Mouse (Mus musculus) MEL (cell line): ENCODE results near the gene Arhgef15. TPM values are rescaled to one million over a fixed set of nuclear protein-coding genes. Genes with fewer than 3 reads are reported as not detected.

Experiments used
- DNase-seq: peaks from one replicate; pipeline ENCODE4 v3.0.0; 2011; ENCODE audit warnings: low read depth, low spot score
- H3K27ac ChIP-seq: 2 replicates; pipeline ENCODE4 v1.5.1; 2012; ENCODE audit warnings: low read depth, mild to moderate bottlenecking, control low read depth, low read length, moderate library complexity; ENCODE audit not compliant: control insufficient read depth
- H3K27me3 ChIP-seq, 2 experiments: fragments of 150-350 bp in 1 of 2; sonication (generic) in 1 of 2; 2 replicates each; pipeline ENCODE4 v1.6.1; 2012; ENCODE audit warnings: low read length in 2 of 2, mild to moderate bottlenecking in 2 of 2, improper control_type of control experiment in 1 of 2, moderate library complexity in 1 of 2; ENCODE audit not compliant: insufficient read depth in 2 of 2, control insufficient read depth in 1 of 2
- H3K36me3 ChIP-seq, 2 experiments: 2 replicates each; pipeline ENCODE4 v1.6.1; 2012 to 2014; ENCODE audit warnings: low read length in 2 of 2, improper control_type of control experiment in 1 of 2, inconsistent platforms in 1 of 2, mild to moderate bottlenecking in 1 of 2; ENCODE audit not compliant: insufficient read depth in 2 of 2, control insufficient read depth in 1 of 2
- H3K4me1 ChIP-seq, 2 experiments: fragments of 150-350 bp in 1 of 2; sonication (generic) in 1 of 2; 2 replicates each; pipeline ENCODE4 v1.6.1; 2012; ENCODE audit warnings: low read length in 2 of 2, improper control_type of control experiment in 1 of 2, mild to moderate bottlenecking in 1 of 2; ENCODE audit not compliant: insufficient read depth in 2 of 2, control insufficient read depth in 1 of 2
- H3K4me3 ChIP-seq, 2 experiments: fragments of 150-350 bp in 1 of 2; sonication (generic) in 1 of 2; 2 replicates each; pipeline ENCODE4 v1.5.1; 2012; ENCODE audit warnings: low read depth in 2 of 2, low read length in 2 of 2, mild to moderate bottlenecking in 2 of 2, moderate library complexity in 2 of 2, control low read depth in 1 of 2, improper control_type of control experiment in 1 of 2; ENCODE audit not compliant: control insufficient read depth in 1 of 2, insufficient read depth in 1 of 2
- H3K79me2 ChIP-seq: 2 replicates; pipeline ENCODE4 v1.6.1; 2012; ENCODE audit warnings: mild to moderate bottlenecking, low read length, moderate library complexity; ENCODE audit not compliant: control insufficient read depth, poor library complexity, insufficient read depth
- H3K9ac ChIP-seq: 2 replicates; pipeline ENCODE4 v1.6.1; 2012; ENCODE audit warnings: low read depth, mild to moderate bottlenecking, control low read depth, low read length, moderate library complexity; ENCODE audit not compliant: control insufficient read depth, poor library complexity, severe bottlenecking
- H3K9me3 ChIP-seq: fragments of 150-350 bp; sonication (generic); replicated peaks from 2 replicates; pipeline ENCODE4 v1.6.1; 2012; ENCODE audit warnings: mild to moderate bottlenecking, low read length, improper control_type of control experiment, moderate library complexity; ENCODE audit not compliant: insufficient read depth
- CHD2 ChIP-seq: IDR thresholded peaks from 2 replicates; pipeline ENCODE4 v1.6.1; 2011; ENCODE audit warnings: low read length, improper control_type of control experiment
- CTCF ChIP-seq, 3 experiments: IDR thresholded peaks in 2 of 3; conservative IDR thresholded peaks in 1 of 3; 2 replicates each; pipeline ENCODE4 v1.5.1; 2011 to 2012; ENCODE audit warnings: low read length in 3 of 3, low read depth in 2 of 3, mild to moderate bottlenecking in 2 of 3, improper control_type of control experiment in 1 of 3, inconsistent platforms in 1 of 3, mixed read lengths in 1 of 3, moderate library complexity in 1 of 3; ENCODE audit not compliant: control insufficient read depth in 1 of 3, insufficient read depth in 1 of 3, poor library complexity in 1 of 3, severe bottlenecking in 1 of 3
- E2F4 ChIP-seq: IDR thresholded peaks from 2 replicates; pipeline ENCODE4 v1.6.1; 2011; ENCODE audit warnings: low read depth, low read length, improper control_type of control experiment, borderline replicate concordance
- ELF1 ChIP-seq: IDR thresholded peaks from 2 replicates; pipeline ENCODE4 v1.6.1; 2014; ENCODE audit warnings: low read depth, mild to moderate bottlenecking, inconsistent platforms, low read length, improper control_type of control experiment, moderate library complexity
- EP300 ChIP-seq, 2 experiments: IDR thresholded peaks; 2 replicates each; pipeline ENCODE4 v1.6.1; 2011; ENCODE audit warnings: improper control_type of control experiment in 2 of 2, low read length in 2 of 2, low read depth in 1 of 2, mild to moderate bottlenecking in 1 of 2
- ETS1 ChIP-seq: IDR thresholded peaks from 2 replicates; pipeline ENCODE4 v1.6.1; 2012; ENCODE audit warnings: low read depth, mild to moderate bottlenecking, inconsistent platforms, low read length, improper control_type of control experiment, moderate library complexity
- GABPA ChIP-seq: IDR thresholded peaks from 2 replicates; pipeline ENCODE4 v1.6.1; 2012; ENCODE audit warnings: low read depth, mild to moderate bottlenecking, inconsistent platforms, low read length, improper control_type of control experiment, moderate library complexity
- GATA1 ChIP-seq: IDR thresholded peaks from 2 replicates; pipeline ENCODE4 v1.6.1; 2011; ENCODE audit warnings: low read depth, low read length, improper control_type of control experiment
- JUND ChIP-seq: IDR thresholded peaks from 2 replicates; pipeline ENCODE4 v1.6.1; 2011; ENCODE audit warnings: low read depth, mild to moderate bottlenecking, improper control_type of control experiment, low read length
- MAFK ChIP-seq: IDR thresholded peaks from 2 replicates; pipeline ENCODE4 v1.6.1; 2011; ENCODE audit warnings: low read depth, mild to moderate bottlenecking, low read length, improper control_type of control experiment, borderline replicate concordance
- MAX ChIP-seq: IDR thresholded peaks from 2 replicates; pipeline ENCODE4 v1.6.1; 2011; ENCODE audit warnings: low read length, improper control_type of control experiment
- MEF2A ChIP-seq: IDR thresholded peaks from 2 replicates; pipeline ENCODE4 v1.6.1; 2014; ENCODE audit warnings: low read depth, mild to moderate bottlenecking, inconsistent platforms, low read length, improper control_type of control experiment; ENCODE audit not compliant: poor library complexity, insufficient replicate concordance, severe bottlenecking; ENCODE audit errors: extremely low read depth
- POLR2A ChIP-seq, 2 experiments: IDR thresholded peaks; 2 replicates each; pipeline ENCODE4 v1.6.1; 2011 to 2012; ENCODE audit warnings: low read length in 2 of 2, mild to moderate bottlenecking in 2 of 2, control low read depth in 1 of 2, improper control_type of control experiment in 1 of 2, low read depth in 1 of 2, moderate library complexity in 1 of 2; ENCODE audit not compliant: control insufficient read depth in 1 of 2, insufficient read depth in 1 of 2, poor library complexity in 1 of 2
- POLR2AphosphoS2 ChIP-seq: IDR thresholded peaks from 2 replicates; pipeline ENCODE4 v1.6.1; 2011; ENCODE audit warnings: low read length, improper control_type of control experiment
- POLR2AphosphoS5 ChIP-seq: IDR thresholded peaks from 2 replicates; pipeline ENCODE4 v1.6.1; 2012; ENCODE audit warnings: low read depth, borderline replicate concordance, mild to moderate bottlenecking, inconsistent platforms, low read length, moderate library complexity, mixed read lengths
- SIN3A ChIP-seq: IDR thresholded peaks from 2 replicates; pipeline ENCODE4 v1.6.1; 2012; ENCODE audit warnings: low read length, improper control_type of control experiment, inconsistent platforms
- TBP ChIP-seq: IDR thresholded peaks from 2 replicates; pipeline ENCODE4 v1.8.0; 2011; ENCODE audit warnings: low read depth, low read length, improper control_type of control experiment
- UBTF ChIP-seq: IDR thresholded peaks from 2 replicates; pipeline ENCODE4 v1.6.1; 2012; ENCODE audit warnings: low read depth, mild to moderate bottlenecking, inconsistent platforms, low read length, improper control_type of control experiment, moderate library complexity, borderline replicate concordance; ENCODE audit not compliant: insufficient read depth
- ZC3H11A ChIP-seq: IDR thresholded peaks from 2 replicates; pipeline ENCODE4 v1.6.1; 2012; ENCODE audit warnings: low read depth, mild to moderate bottlenecking, inconsistent platforms, low read length, improper control_type of control experiment
- ZNF384 ChIP-seq: IDR thresholded peaks from 2 replicates; pipeline ENCODE4 v1.6.1; 2012; ENCODE audit warnings: low read depth, mild to moderate bottlenecking, inconsistent platforms, low read length, improper control_type of control experiment
- polyA plus RNA-seq, 2 experiments: library from polyadenylated mRNA; stranded (reverse) in 1 of 2; unstranded in 1 of 2; fragments of >175 nt in 1 of 2; fragments of >200 nt in 1 of 2; gene quantifications; 2 replicates each; pipeline versions ENCODE4 v1.2.1 to v1.2.4; 2012; ENCODE audit warnings: low replicate concordance in 2 of 2, low read depth in 1 of 2; ENCODE audit not compliant: insufficient read length in 2 of 2, insufficient read depth in 1 of 2, missing spikeins in 1 of 2
- total RNA-seq: library from RNA; depleted of rRNA; stranded (reverse); fragments of 300-350 nt; gene quantifications from 2 replicates; pipeline ENCODE4 v1.2.3, GENCODE M21; 2012; rRNA removed

The Arhgef15 gene
- total and polyA plus RNA-seq, 3 experiments: 0.23 to 0.74 TPM; not detected in 1

DNA sequence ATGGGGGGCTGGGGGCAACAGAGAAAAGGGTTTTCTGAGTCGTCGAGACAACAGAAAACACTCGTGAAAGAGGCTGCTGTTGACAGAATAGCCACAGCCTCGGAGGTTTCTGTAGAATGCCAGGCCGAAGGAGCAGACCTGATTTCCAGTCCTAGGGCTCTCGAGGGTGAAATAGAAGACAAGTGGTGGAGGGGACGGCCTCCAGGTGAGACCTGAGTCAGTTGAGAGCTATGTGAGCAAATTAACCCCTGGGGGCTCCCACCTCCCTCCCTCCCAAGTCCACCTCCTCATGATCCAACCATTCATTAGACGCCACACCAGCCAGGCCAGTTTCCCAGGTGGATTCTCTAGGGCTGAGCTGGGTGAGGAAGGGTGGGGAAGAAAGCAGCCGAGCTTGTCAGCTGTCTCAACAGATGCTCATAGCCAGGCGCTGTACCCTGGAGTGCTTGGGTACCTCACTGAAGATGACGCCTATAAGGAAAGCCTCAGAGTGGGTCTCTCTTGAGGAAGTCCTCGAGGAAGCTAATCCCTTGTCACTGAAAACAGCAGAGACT lies 63.3 kb downstream of the Arhgef15 start:
- no peak overlapping the region for H3K4me3 ChIP-seq

More for the DNA sequence above, 63.3 kb downstream of the Arhgef15 start:
- H3K27ac ChIP-seq: no peak overlapping the region
- H3K79me2 ChIP-seq: no peaks in the 10 kb centered on the region
- no peak for TF ChIP-seq MAFK
- no peak for TF ChIP-seq JUND
- TF ChIP-seq CHD2: no peak
- no peak for TF ChIP-seq E2F4
- no peak for TF ChIP-seq ZNF384
- no peak for TF ChIP-seq SIN3A
- TF ChIP-seq ETS1: no peak
- TF ChIP-seq POLR2A (IDR thresholded peaks at IDR 0.05; ENCODE audit: control insufficient read depth in 1 of 2, insufficient read depth in 1 of 2, low read depth in 1 of 2, low read length in 2 of 2, poor library complexity in 1 of 2): no peak
- TF ChIP-seq ZC3H11A: no peak
- no peak for TF ChIP-seq MEF2A
- TF ChIP-seq ELF1: no peak
- TF ChIP-seq MAX: no peak
- no peak for TF ChIP-seq UBTF
- no peak for TF ChIP-seq TBP
- no peak for TF ChIP-seq CTCF (IDR thresholded peaks at IDR 0.05 in 2 of 3, conservative IDR thresholded peaks at IDR 0.05 in 1 of 3; ENCODE audit: control insufficient read depth in 1 of 3, insufficient read depth in 1 of 3, low read depth in 2 of 3, low read length in 3 of 3, poor library complexity in 1 of 3, severe bottlenecking in 1 of 3)
- TF ChIP-seq POLR2AphosphoS5: no peak
- no peak for TF ChIP-seq EP300 (IDR thresholded peaks at IDR 0.05; ENCODE audit: low read depth in 1 of 2, low read length in 2 of 2)
- TF ChIP-seq GATA1: no peak
- TF ChIP-seq POLR2AphosphoS2: no peak
- TF ChIP-seq GABPA: no peak
- TF ChIP-seq, all 39 proteins: peak for 0
- Histone ChIP-seq H3K4me1 (peaks cover 6 to 57% of the 10 kb centered on the region in 2 experiments), H3K27me3 (no peaks in the 10 kb centered on the region), H3K9me3 (no peaks in the 10 kb centered on the region), H3K36me3 (peaks cover 0 to 30% of the 10 kb centered on the region in 2 experiments; a peak in 2 of 4 replicates), H3K9ac (no peak overlapping the region)
- DNase-seq: no peak

Other genes with a start within 250 kb of the Arhgef15 start
- 59.6 and 70.7 TPM in 2 replicates for gene Ndel1, start 85.6 kb downstream of the Arhgef15 start, total RNA-seq
- 10 to 100 TPM; 55.0 to 61.2 TPM for gene Ndel1, start 85.6 kb downstream of the Arhgef15 start, polyA plus RNA-seq
- 0.23 TPM in 2 replicates for gene Rnf222, start 68.9 kb downstream of the Arhgef15 start, total RNA-seq
- gene Rnf222, start 68.9 kb downstream of the Arhgef15 start, polyA plus RNA-seq: under 1 TPM in 1 of 2 experiments, not detected in 1; 0.28 TPM
- gene Rpl26, start 55.9 kb downstream of the Arhgef15 start, total RNA-seq: 5,179 and 5,512 TPM in 2 replicates
- 1,000 to 10,000 TPM in 1 of 2 experiments, not detected in 1; 3,167 TPM for gene Rpl26, start 55.9 kb downstream of the Arhgef15 start, polyA plus RNA-seq
- not detected in 2 replicates for gene Odf4, start 30.4 kb downstream of the Arhgef15 start, total RNA-seq
- gene Odf4, start 30.4 kb downstream of the Arhgef15 start, polyA plus RNA-seq: not detected
- 3.3 and 4.9 TPM in 2 replicates for gene Slc25a35, start 10.7 kb upstream of the Arhgef15 start, total RNA-seq
- gene Slc25a35, start 10.7 kb upstream of the Arhgef15 start, polyA plus RNA-seq: 1 to 10 TPM in 1 of 2 experiments, not detected in 1; 3.3 TPM
- gene Rangrf, start 17.7 kb upstream of the Arhgef15 start, total RNA-seq: 182 and 207 TPM in 2 replicates
- 100 to 1,000 TPM in 1 of 2 experiments, not detected in 1; 159 TPM for gene Rangrf, start 17.7 kb upstream of the Arhgef15 start, polyA plus RNA-seq
- gene Pfas, start 51.0 kb upstream of the Arhgef15 start, total RNA-seq: 124 and 130 TPM in 2 replicates
- 100 to 1,000 TPM in 1 of 2 experiments, 10 to 100 TPM in 1; 63.5 to 149 TPM for gene Pfas, start 51.0 kb upstream of the Arhgef15 start, polyA plus RNA-seq
- 16.0 and 19.5 TPM in 2 replicates for gene Ctc1, start 58.4 kb upstream of the Arhgef15 start, total RNA-seq
- 10 to 100 TPM in 1 of 2 experiments, not detected in 1; 59.1 TPM for gene Ctc1, start 58.4 kb upstream of the Arhgef15 start, polyA plus RNA-seq
- 120 and 124 TPM in 2 replicates for gene Aurkb, start 88.2 kb upstream of the Arhgef15 start, total RNA-seq
- gene Aurkb, start 88.2 kb upstream of the Arhgef15 start, polyA plus RNA-seq: 100 to 1,000 TPM; 159 to 170 TPM
- 9.2 and 10.2 TPM in 2 replicates for gene Borcs6, start 102.2 kb upstream of the Arhgef15 start, total RNA-seq
- gene Borcs6, start 102.2 kb upstream of the Arhgef15 start, polyA plus RNA-seq: 1 to 10 TPM in 1 of 2 experiments, not detected in 1; 9.3 TPM
- gene Tmem107, start 113.3 kb upstream of the Arhgef15 start, total RNA-seq: 44.8 and 47.0 TPM in 2 replicates
- gene Tmem107, start 113.3 kb upstream of the Arhgef15 start, polyA plus RNA-seq: 10 to 100 TPM in 1 of 2 experiments, not detected in 1; 79.5 TPM
- gene Vamp2, start 131.0 kb upstream of the Arhgef15 start, total RNA-seq: 3.3 and 4.2 TPM in 2 replicates
- gene Vamp2, start 131.0 kb upstream of the Arhgef15 start, polyA plus RNA-seq: 10 to 100 TPM in 1 of 2 experiments, not detected in 1; 28.9 TPM
- 4.5 and 5.6 TPM in 2 replicates for gene Per1, start 137.7 kb upstream of the Arhgef15 start, total RNA-seq
- gene Per1, start 137.7 kb upstream of the Arhgef15 start, polyA plus RNA-seq: 10 to 100 TPM in 1 of 2 experiments, not detected in 1; 34.9 TPM
- 0.08 TPM in 1 of 2 replicates, not detected in the other for gene Hes7, start 162.9 kb upstream of the Arhgef15 start, total RNA-seq
- gene Hes7, start 162.9 kb upstream of the Arhgef15 start, polyA plus RNA-seq: 1 to 10 TPM in 1 of 2 experiments, not detected in 1; 1.4 TPM
- gene 9130213A22Rik, start 165.1 kb upstream of the Arhgef15 start, total RNA-seq: 0.08 TPM in 1 of 2 replicates, not detected in the other
- gene 9130213A22Rik, start 165.1 kb upstream of the Arhgef15 start, polyA plus RNA-seq: under 1 TPM in 1 of 2 experiments, not detected in 1; 0.26 TPM
- gene Aloxe3, start 168.4 kb upstream of the Arhgef15 start, total RNA-seq: not detected in 2 replicates
- gene Aloxe3, start 168.4 kb upstream of the Arhgef15 start, polyA plus RNA-seq: under 1 TPM in 1 of 2 experiments, not detected in 1; 0.13 TPM
- gene Alox12b, start 199.5 kb upstream of the Arhgef15 start, total RNA-seq: not detected in 2 replicates
- gene Alox12b, start 199.5 kb upstream of the Arhgef15 start, polyA plus RNA-seq: not detected
- gene Alox8, start 240.4 kb upstream of the Arhgef15 start, total RNA-seq: 0.31 and 0.56 TPM in 2 replicates
- under 1 TPM in 1 of 2 experiments, not detected in 1; 0.07 TPM for gene Alox8, start 240.4 kb upstream of the Arhgef15 start, polyA plus RNA-seq